Mouse (Mus musculus) adrenal gland, adult 8-10 months (tissue): Measurements from ENCODE around the gene Dnaja1. TPM values are rescaled to one million over a fixed set of nuclear protein-coding genes. Genes with fewer than 3 reads are reported as not detected.

Source experiments
- DNase-seq: peaks from one replicate; pipeline ENCODE4 v3.0.0; 2022
- microRNA-seq, 2 experiments: library from miRNA; unstranded; fragments of <30 nt; microRNA quantifications; one replicate each; pipeline ENCODE4 v1.2.0; 2022
- total RNA-seq, 4 experiments: library from RNA; stranded (reverse); gene quantifications; 2 replicates each; pipeline ENCODE4 v1.2.4; 2022

Gene Dnaja1
- total RNA-seq, 4 experiments from 2014 or later = 201 to 366 (median 233) TPM

DNA sequence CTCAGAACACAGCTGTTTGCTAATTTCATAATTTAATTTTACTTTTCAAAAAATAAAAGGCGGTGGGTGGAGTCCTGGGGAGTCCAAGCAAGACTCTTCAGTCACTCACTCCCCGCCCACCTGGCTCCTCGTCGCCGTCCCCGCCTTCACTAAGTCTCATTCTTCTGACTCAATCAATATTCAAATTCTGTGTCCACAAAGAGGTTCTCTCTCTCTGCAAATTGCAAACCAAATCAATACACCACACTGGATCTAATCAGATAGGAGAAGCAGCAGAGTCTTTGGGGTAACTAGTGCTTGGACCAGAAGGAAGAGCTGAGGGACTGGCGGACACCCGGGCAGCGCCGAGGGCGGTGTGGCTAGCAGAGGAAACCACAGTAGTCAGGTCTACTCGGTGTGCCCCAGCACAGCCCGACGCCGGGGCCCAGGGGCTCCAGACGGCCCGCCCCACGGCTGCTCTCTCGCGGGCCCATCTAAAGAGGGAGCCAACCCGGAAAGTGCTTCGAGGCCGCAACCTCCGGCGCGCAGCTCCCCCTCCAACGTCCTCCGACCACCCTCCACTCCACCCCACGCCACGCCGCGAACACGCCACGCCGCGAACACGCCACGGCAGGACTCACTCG is 35.3 kb downstream of the Dnaja1 start:
- no peak for DNase-seq

DNA sequence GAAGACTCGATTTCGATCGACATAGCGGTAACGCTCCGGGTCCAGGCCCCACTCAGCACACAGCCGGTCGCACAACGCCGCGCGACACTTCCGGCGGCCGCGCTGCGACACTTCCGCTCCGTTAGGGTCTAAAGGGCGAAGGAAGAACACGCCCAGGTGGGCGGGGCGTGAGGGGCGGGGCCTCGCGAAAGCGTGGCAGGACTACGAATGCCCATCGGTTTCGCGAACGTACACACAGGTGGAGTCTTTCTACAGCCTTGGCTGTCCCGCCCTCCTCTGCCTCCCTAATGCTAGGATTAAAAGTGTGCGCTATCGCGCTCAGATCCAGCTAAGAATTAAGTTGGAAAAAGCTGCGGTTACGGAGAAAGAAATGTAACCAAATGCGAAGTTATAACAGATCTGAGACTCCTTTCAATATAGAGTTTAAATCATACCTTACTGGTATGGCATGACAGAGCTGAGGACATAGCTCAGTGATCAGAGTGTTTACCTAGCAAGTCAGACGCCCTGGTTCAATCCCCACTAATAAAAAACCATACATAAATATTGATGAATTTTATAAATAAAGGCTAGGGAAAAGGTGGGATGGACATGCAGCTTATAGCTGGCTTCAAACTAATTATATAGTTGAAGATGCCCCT is 36.0 kb downstream of the Dnaja1 start, which contains the start of gene Smu1:
Gene Smu1, minus strand, starts transcription at position 144 of the 641 bp plus-strand sequence.
- peak; percentile 93 for DNase-seq

DNA sequence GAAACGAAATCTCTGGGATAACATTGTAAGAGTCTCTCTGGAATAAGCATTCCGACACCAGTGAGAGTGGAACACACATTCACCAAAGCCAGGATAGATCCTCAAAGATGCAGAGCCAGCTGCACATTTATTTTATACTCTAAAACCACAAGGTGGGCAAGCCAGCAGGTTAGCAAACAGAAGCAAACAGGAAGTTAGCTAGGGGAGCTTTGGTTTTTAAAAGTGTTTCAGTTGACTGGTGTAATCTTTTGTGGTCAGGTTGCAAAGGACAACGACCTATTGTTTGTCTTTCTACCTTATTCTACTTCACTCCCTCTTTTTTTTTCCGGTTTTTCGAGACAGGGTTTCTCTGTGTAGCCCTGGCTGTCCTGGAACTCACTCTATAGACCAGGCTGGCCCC is 37.9 kb downstream of the Dnaja1 start:
- DNase-seq = no peak

DNA sequence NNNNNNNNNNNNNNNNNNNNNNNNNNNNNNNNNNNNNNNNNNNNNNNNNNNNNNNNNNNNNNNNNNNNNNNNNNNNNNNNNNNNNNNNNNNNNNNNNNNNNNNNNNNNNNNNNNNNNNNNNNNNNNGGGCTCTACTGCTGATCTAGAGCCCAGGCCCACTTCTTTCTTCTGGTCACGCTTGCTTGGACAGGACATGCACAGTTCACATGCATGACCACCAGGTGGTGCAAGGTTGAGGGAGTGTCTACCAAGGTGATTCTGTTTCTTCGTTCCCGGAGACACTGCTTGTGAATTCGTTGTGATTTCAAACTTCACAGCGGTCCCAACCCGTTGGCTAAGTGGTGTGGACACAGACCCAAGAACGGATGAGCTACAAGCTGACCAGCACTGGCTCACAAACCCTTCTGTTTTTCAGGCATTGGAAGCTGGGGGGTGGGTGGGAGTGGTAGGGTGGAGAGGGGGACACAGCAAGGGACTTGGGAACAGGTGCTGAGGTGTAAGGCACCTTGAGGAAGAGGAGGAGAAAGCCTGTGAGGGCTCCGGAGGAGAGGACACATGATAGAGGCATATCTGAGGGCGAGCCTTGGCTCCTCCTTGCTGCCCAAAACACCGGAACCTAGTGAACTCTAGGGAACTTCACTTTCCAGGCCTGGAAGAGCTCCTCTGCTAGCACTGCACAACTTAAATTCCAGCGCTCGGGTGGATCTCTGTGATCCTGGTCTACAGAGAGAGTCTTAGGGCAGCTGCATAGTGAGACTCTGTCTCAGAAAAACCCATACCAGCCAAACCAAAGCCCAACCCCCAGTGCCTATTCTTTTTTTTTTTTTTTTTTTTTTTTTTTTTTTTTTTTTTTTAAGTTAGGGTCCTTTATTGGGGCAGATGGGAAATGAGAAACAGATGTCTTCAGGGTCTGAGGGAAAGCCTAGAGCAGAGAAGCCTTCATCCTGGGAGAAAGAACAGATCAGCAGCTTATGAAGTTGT is 52.6 kb downstream of the Dnaja1 start:
- DNase-seq = peak; percentile 64

DNA sequence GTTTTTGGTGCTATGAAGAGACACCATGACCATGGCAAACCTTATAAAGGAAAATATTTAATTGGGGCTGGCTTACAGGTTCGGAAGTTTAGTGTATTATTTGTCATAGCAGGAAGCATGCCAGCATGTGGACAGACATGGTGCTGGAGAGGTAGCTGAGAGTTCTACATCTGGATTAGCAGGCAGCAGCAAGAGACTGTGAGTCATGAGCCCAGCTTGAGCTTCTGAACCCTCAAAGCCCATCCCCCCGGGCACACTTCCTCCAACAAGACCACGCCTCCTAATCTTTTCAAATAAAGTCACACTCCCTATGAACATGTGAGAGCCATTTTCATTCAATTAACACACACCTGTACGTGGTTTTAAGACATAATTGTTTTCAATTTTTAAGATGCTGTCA is 54.5 kb downstream of the Dnaja1 start:
- no peak for DNase-seq

DNA sequence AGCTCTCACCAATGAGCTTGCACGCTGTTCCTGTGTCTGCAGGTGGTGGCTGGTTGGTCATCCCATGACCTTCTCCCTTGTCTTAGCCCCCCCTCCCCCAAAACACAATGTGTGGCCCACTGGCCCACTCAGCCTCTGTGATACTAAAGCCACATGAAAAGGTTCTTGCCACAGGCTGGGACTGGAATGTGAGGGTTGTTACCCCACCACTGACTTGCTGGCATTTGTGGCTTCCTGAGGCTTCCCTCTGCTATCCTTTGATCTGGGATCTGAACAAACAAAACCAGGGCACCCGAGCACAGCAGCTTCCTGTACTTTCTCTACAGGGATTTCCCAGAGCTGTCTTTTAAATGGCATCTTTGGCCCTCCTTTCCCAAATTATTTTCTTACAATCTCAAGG is 55.2 kb downstream of the Dnaja1 start:
- DNase-seq = no peak

DNA sequence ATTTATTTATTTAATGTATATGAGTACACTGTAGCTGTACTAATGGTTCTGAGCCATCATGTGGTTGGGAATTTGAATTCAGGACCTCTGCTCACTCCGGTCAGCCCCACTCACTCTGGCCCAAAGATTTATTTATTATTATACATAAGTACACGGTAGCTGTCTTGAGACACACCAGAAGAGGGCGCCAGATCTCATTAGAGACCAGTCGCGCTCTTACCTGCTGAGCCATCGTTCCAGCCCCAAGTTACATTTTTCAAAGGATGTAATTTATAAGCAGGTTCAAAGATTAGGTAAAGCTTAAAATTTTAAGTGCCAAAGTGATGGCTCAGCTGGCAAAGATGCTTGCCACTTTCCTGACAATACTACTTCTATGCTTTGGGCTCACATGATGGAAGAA is 56.7 kb downstream of the Dnaja1 start:
- DNase-seq = no peak

DNA sequence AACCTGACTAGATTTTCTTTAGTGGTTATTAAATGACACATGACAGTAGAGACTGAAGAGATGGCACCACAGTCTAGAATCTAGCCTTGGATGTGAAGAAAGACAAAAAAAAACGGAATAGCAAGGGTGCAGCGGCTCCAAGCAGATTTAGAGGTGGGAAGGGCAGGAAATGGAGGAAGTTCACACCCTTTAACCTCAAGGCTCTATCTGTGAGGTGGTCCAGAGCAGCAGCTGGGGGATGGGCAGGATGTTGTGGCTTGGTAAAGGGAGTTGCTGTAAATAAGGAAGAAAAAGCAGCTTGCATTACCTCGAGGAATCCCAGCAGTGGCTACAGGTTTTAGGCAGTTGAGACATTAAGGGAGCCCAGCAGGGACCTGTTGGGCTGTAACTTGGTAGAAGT is 59.2 kb downstream of the Dnaja1 start:
- no peak for DNase-seq

DNA sequence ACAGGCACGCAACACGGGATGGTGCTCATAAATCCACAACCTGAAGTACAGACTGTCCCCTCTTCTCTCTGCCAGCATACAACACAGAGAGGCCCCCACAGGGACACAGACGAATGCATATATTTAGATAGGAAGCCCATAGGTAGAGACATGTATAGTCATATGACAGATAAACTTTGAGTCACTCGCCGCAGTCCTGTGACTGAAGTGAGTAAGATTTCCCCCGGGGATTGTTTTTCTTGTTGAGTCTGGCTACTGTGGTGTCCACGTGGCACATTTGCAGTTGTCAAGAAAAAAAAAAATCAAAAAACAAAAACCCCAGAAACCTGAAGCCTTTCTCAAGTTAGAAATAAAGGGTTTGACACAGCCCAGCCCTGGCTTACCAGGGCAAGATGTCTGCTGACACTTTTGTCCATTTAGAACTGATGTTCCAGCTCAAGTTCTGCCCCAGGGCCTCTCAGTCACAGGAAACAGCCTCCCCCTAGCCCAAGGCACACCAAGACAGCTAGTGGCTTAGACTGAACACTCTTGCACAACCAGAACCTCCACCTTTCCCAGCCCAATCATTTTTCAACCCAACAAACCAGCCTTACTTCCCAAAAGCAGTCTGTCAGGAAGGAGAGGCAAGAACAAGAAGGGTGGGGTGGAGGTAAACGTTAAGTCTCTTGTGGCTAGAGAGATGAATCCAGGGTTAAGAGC is 60.0 kb downstream of the Dnaja1 start:
- DNase-seq = no peak

DNA sequence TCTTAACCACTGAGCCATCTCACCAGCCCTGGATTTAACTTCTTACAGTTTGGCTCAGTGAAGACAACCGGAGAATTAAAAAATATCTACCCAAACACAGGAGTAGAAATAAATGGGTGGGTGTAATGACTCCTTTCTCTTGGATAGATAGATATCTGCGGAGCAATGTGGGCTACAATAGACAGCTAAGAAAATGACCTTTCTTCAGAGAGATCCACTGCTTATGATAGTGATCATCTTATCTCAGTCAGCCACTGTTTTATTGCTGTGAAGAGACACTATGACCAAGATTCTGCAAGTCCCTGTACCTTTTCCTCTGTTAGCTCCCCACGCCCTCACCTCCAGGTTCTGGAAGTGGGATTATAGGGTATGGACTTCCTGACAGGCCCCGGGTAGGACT is 61.1 kb downstream of the Dnaja1 start:
- no peak for DNase-seq

DNA sequence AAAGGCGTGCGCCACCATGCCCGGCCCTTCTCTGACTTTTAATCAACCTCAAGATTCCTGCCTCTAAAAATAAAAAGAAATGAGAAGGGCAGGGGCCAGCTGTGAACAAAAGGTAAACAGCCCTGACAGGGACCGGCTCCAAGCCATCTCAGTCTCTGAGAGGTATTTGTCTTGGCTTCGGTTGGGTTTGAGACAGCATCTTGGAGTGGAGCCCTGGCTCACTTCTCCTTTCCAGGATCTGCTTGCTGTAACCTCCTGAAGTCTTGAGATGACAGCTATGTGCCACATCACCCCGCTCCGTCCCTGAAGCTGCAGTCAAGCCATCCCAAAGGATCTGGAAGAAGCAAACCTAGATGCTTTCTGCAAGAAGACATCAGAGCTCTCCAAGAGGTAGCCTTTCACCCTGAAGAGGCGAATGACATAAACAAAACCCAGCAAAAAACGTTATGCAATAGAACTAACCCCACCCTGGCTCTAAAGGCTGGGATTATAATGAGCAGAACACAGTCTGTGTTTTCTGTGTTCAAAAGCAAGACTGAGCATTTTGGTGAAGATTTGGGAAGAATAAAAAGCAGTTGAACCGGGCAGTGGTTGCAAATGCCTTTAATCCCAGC is 62.7 kb downstream of the Dnaja1 start:
- DNase-seq = peak; percentile 38

DNA sequence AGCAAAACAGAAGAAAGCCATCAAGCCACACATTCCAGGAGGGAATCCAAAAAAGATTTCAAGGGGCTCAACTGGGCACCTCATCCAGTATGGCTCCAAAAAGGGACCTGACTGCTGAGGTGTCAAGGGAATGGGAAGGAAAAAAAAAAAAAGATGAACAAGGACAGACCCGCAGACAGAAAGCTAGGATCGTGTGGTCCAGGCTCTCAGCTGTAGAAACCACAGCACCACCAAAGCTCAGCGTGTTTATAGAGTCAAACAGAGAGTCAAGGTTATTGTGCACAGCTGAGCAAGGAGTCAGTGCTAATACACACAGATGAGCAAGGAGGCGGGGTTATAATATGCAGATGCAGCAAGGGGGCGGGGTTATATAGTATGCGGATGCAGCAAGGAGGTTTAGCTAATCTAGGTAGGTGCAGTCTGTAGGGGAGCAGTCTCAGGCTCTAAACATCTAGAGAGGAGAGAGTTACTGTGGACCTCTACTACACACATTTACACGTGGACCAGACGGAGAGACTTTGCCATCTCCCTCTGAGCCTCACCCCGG is 63.7 kb downstream of the Dnaja1 start:
- no peak for DNase-seq

DNA sequence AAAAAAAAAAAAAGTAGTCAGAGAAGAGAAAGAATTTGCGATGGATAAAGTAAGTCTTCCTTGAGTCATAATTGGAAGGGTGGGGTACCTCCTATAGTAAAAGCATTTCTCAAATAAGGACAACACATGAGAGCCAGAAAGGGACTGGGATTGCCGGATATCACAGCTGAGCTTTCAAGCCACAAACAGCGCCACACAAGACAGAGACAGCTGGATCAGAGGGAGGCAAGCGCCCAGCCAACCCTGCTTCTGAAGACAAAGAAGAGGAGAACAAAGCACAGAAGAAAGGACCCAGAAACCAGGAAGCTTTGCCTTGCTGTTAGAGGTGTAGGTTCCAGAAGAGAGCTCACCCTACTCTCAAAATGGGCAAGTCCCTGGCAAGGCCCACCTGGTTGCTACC is 64.6 kb downstream of the Dnaja1 start:
- no peak for DNase-seq

Small RNA genes lying within 50 kb of the gene (microRNA-seq; reads per million reads assigned to microRNA genes)
- gene Mir207 = 0 to 0.34 reads per million in 2 experiments

Other genes with a start within 250 kb of the Dnaja1 start
- not detected for gene Tmem215, start 250.0 kb upstream of the Dnaja1 start, total RNA-seq
- gene Aptx, start 19.0 kb upstream of the Dnaja1 start, total RNA-seq = 10 to 100 TPM; 19.8 to 25.7 (median 23.7) TPM
- gene Smu1, start 35.8 kb downstream of the Dnaja1 start, total RNA-seq = 10 to 100 TPM; 59.2 to 65.8 (median 62.7) TPM
- 10 to 100 TPM; 58.8 to 94.7 (median 64.4) TPM for gene B4galt1, start 131.9 kb downstream of the Dnaja1 start, total RNA-seq
- gene Spink4, start 197.9 kb downstream of the Dnaja1 start, total RNA-seq = 100 to 1,000 TPM in 2 of 4 experiments, not detected in 2; 117 to 151 TPM
- gene Bag1, start 226.1 kb downstream of the Dnaja1 start, total RNA-seq = 100 to 1,000 TPM; 187 to 375 (median 251) TPM
- gene Chmp5, start 226.3 kb downstream of the Dnaja1 start, total RNA-seq = 100 to 1,000 TPM in 3 of 4 experiments, 10 to 100 TPM in 1; 97.2 to 108 (median 103) TPM
- gene Nfx1, start 248.8 kb downstream of the Dnaja1 start, total RNA-seq = 100 to 1,000 TPM in 2 of 4 experiments, 10 to 100 TPM in 2; 86.1 to 168 (median 125) TPM